Mouse (Mus musculus) kidney, embryonic 15.5 days (tissue): Measurements from ENCODE around the gene Gpr84. TPM values are rescaled to one million over a fixed set of nuclear protein-coding genes. Genes with fewer than 3 reads are reported as not detected.

Experiments used
- ATAC-seq: fragments of 200-750 bp; cut with Nextera tagmentation; replicated peaks from 2 replicates; pipeline ENCODE4 v1.8.0; 2017; ENCODE audit warnings: moderate TSS enrichment; ENCODE audit not compliant: low FRiP score
- H3K27ac ChIP-seq: fragments of 300-500 bp; sonication (generic); 2 replicates; pipeline ENCODE4 v1.5.1; 2015; ENCODE audit warnings: mild to moderate bottlenecking, inconsistent platforms
- H3K27me3 ChIP-seq: fragments of 300-500 bp; sonication (generic); 2 replicates; pipeline ENCODE4 v1.6.1; 2015; ENCODE audit warnings: inconsistent platforms
- H3K36me3 ChIP-seq: fragments of 300-500 bp; sonication (generic); 2 replicates; pipeline ENCODE4 v1.6.1; 2015; ENCODE audit warnings: inconsistent platforms
- H3K4me1 ChIP-seq: fragments of 300-500 bp; sonication (generic); 2 replicates; pipeline ENCODE4 v1.6.1; 2015; ENCODE audit warnings: inconsistent platforms
- H3K4me2 ChIP-seq: fragments of 300-500 bp; sonication (generic); 2 replicates; pipeline ENCODE4 v1.6.1; 2015; ENCODE audit warnings: moderate library complexity, mild to moderate bottlenecking, inconsistent platforms
- H3K4me3 ChIP-seq: fragments of 300-500 bp; sonication (generic); replicated peaks from 2 replicates; pipeline ENCODE4 v1.5.1; 2015; ENCODE audit warnings: mild to moderate bottlenecking, inconsistent platforms
- H3K9ac ChIP-seq: fragments of 300-500 bp; sonication (generic); 2 replicates; pipeline ENCODE4 v1.6.1; 2015; ENCODE audit warnings: mild to moderate bottlenecking, inconsistent platforms
- H3K9me3 ChIP-seq: fragments of 300-500 bp; sonication (generic); replicated peaks from 2 replicates; pipeline ENCODE4 v1.6.1; 2016; ENCODE audit warnings: inconsistent platforms
- WGBS: fragments of 180-500 bp; shearing (Covaris S2); methylation state at CpG from one replicate; pipeline ENCODE4 v1.1.7; 2015; ENCODE audit warnings: mixed read lengths; 5-methylcytosine and 5-hydroxymethylcytosine counted together
- polyA plus RNA-seq: library from polyadenylated mRNA; unstranded; fragments of >200 nt; fragmentation: Nextera tagmentation; extraction: Ambion mirVana; gene quantifications from 2 replicates; pipeline ENCODE4 v1.2.1, GENCODE M21; 2015

Gpr84 gene
- polyA plus RNA-seq, result 0.42 and 0.48 TPM in 2 replicates

DNA sequence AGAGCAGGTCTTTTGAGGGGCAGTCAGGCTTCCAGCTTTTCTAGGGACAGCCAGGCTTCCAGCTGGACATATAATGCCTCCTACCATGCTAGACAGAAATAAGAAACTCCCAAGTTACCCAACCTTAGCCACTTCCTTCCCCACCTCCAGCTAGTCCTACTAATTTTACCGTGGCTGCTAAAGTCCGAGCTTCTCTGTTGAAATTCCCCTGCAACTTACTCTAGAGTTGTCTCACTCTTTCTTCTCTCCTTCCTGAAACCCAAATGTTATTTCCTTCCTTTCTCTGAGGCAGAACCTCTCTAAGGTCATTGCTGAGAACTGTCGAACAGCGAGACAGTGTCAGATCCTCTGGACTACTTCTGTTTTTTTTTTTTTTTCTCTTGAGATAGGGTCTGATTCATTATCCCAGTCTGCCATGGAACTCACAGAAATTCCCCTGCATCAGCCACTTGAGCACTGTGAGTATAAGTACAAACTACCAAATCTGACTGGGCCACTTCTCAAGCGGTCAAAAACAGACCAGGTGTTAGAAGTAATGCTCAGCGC, at the start of gene Gpr84:
Gene Gpr84, minus strand, starts transcription at position 248 of the 546 bp plus-strand sequence.
- ATAC-seq, result no peak
- WGBS, result 41% methylated on average over 6 of the region's 6 CpGs
- Histone ChIP-seq H3K27ac (peak within 1 kb of the TSS; percentile 63), H3K9me3 (no peaks in the 10 kb centered on the region), H3K4me2 (no peak within 1 kb of the TSS), H3K36me3 (peaks cover 4% of the 10 kb centered on the region; the same call in 1 of the 2 replicates), H3K27me3 (no peaks in the 10 kb centered on the region), H3K9ac (no peak within 1 kb of the TSS), H3K4me3 (no peak within 1 kb of the TSS), H3K4me1 (peaks cover 72% of the 10 kb centered on the region)

DNA sequence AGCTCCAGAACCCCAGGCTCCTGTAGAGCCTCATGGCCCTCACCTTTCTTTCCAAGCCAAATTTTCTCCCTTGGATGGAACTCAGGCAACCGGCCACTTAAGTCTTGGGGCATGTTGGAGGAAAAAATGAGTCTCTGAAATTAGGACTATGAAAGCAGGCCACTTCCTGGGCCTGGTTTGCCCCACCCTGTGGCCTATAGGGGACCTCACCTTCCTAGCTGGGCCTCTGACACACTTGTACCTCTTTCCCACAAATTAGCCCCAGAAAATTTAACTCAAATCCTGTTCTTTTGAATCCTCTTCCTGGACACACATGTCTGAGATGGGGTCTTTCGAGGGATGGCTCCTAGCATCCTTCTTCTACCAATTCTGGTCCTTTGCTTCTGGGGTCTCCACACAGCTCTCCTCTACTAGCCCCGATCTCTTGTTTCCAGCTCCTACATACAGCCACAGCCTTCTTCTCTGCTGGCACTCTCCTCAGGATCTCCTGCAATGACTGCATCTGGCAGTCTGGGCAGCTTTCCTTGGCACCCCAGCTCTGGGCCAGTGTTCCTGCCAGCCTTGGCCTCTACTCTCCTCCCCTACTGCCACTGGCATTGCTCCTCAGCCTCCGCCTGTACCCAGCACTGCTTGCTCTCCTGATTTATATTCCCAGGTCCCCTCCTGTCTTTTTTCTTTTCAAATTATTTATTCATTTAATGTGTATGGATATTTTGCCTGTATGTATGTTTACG, 49.6 kb upstream of the Gpr84 start:
- WGBS, result 88% methylated on average over 5 of the region's 5 CpGs
- Histone ChIP-seq H3K4me2 (no peak overlapping the region), H3K9me3 (no peaks in the 10 kb centered on the region), H3K4me1 (peaks cover 38% of the 10 kb centered on the region), H3K4me3 (no peak overlapping the region), H3K27ac (peak overlapping the region; percentile 54; the same call in 1 of the 2 replicates), H3K36me3 (peaks cover 25% of the 10 kb centered on the region), H3K9ac (no peak overlapping the region), H3K27me3 (no peaks in the 10 kb centered on the region)
- ATAC-seq, result no peak

DNA sequence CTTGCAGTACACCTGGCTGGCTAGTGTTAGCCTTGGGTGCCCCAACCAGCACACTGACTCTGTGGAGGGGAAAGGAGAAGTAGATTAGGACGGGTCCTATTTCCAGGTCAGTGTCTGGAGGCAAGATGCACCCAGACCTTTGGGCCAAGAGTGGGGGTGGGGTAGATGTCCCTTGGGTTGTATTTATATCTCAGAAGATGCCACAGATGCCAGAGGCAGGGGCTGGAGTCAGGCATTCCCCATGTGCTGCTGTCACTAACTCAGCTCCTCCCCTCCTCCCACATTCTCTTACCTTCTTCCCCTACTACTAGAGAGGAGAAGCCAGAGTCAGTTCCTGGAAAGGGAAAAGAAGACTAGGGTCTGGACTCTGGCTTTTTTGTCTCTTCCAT, 48.7 kb upstream of the Gpr84 start:
- H3K27ac ChIP-seq, result peak overlapping the region; percentile 54; the same call in 1 of the 2 replicates
- no peak overlapping the region for H3K4me2 ChIP-seq
- 52% methylated on average over 1 of the region's 1 CpGs for WGBS
- peak; percentile 1; the same call in 1 of the 2 replicates for ATAC-seq
- H3K9me3 ChIP-seq, result no peaks in the 10 kb centered on the region
- H3K4me3 ChIP-seq, result no peak overlapping the region
- no peaks in the 10 kb centered on the region for H3K27me3 ChIP-seq
- H3K4me1 ChIP-seq, result peaks cover 29% of the 10 kb centered on the region
- no peak overlapping the region for H3K9ac ChIP-seq
- peaks cover 34% of the 10 kb centered on the region for H3K36me3 ChIP-seq

DNA sequence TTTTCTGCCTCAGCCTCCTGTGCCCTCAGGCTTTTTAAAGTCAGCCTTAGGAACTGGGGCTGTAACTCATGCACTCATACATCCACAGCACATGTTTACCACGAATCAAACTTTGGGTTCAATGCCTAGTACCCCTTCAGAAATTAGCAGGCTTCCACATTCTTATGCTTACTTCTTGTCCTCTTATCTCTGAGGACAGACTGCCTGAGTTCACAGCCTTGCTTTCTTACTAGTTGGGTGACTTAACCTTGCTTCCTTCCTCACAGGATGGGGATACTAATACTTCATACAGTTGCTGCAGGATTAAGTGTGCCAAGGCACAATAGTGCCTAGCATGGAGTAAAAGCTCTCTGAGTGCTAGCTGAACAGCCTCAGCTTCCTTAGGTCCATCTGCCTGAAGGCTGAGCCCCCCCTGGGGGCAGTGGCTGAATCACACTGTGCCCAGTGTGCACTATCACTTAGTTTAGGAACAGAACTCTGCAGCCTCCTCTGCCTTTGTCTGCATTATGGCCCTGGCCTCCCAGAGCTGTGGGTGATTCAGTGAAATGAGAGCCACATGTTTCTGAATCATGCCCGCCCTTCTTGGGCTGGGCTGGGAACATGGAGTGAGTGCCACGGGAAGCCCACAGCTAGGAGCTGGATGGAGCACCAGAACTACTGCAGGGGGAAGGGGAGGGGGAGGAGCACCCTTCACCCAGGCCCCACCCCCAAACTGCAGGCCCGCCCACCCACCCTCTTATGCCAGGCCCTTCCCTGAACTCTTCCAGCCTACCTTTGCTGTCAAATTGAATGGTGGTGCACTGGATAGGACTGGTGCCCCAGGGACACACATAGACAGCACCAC, 48.1 kb upstream of the Gpr84 start:
- 31% methylated on average over 4 of the region's 4 CpGs for WGBS
- Histone ChIP-seq H3K9me3 (no peaks in the 10 kb centered on the region), H3K27me3 (no peaks in the 10 kb centered on the region), H3K27ac (peak overlapping the region; percentile 54), H3K4me3 (no peak overlapping the region), H3K4me2 (no peak overlapping the region), H3K9ac (no peak overlapping the region), H3K4me1 (peaks cover 28% of the 10 kb centered on the region), H3K36me3 (peaks cover 40% of the 10 kb centered on the region)
- peak; percentile 58 for ATAC-seq

DNA sequence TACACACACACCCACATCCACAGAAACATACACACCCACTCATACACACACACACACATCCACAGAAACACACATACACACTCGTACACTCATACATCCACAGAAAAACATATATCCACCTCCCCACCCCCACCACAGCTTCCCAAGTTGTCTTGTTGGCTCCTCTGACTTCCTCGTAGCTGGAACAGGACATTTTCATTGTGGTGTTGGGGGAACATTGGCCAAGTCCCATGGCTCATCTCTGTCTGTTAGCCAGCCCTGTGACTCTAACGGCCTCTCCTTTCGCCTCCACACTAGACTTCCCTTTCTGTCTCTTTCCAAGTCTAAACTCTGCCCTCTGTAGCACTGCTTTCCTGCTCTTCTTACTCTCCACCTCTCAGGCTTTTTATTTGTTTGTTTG, 47.4 kb upstream of the Gpr84 start:
- Histone ChIP-seq H3K27ac (peak overlapping the region; percentile 54), H3K4me2 (no peak overlapping the region), H3K4me1 (peaks cover 25% of the 10 kb centered on the region), H3K4me3 (no peak overlapping the region), H3K36me3 (peaks cover 45% of the 10 kb centered on the region), H3K9ac (no peak overlapping the region), H3K9me3 (no peaks in the 10 kb centered on the region), H3K27me3 (no peaks in the 10 kb centered on the region)
- WGBS, result 82% methylated on average over 4 of the region's 4 CpGs
- ATAC-seq, result no peak

DNA sequence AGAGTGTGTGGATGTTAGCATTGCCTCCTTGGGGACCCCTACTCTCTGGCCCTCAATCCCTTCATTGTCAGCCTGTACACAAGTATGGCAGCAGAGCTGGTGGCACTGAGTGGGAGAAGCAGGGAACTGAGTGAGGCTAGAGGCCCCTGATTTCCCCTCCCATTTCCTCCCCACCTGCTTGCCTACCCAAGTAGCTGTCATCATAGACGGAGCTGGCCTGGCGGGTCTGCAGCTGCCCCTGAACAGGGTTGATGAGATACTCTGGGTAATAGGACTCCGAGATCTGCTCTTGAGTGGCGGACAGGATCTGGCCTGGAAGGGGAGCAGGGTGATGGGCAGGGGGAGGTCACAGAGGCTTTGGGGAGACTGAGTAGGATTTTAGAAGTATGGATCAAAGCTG, 45.7 kb upstream of the Gpr84 start:
- Histone ChIP-seq H3K4me2 (no peak overlapping the region), H3K9ac (no peak overlapping the region), H3K27me3 (no peaks in the 10 kb centered on the region), H3K36me3 (peaks cover 60% of the 10 kb centered on the region), H3K27ac (no peak overlapping the region), H3K4me3 (no peak overlapping the region), H3K4me1 (peaks cover 14% of the 10 kb centered on the region), H3K9me3 (no peaks in the 10 kb centered on the region)
- 67% methylated on average over 4 of the region's 4 CpGs for WGBS
- no peak for ATAC-seq

DNA sequence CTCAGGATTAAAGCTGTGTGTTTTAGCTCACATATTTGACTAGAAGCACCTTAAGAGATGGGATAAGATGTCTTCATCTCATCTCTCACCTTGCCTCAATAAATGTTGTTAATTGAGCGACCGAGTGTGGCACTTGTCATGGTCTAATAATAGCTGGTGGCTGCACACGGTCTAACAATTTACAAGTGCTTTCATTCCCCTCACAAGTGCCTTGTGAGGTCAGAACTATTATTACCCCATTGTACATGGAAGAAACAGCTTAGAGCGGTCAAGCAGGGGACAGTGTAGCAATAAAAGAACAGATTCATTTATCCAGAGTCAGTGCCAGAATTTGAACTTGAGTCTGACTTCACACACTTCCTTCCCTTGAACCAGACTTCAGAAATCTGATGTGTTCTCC, 45.0 kb upstream of the Gpr84 start:
- Histone ChIP-seq H3K9me3 (no peaks in the 10 kb centered on the region), H3K27ac (no peak overlapping the region), H3K36me3 (peaks cover 67% of the 10 kb centered on the region), H3K4me1 (peaks cover 13% of the 10 kb centered on the region), H3K4me3 (no peak overlapping the region), H3K27me3 (no peaks in the 10 kb centered on the region), H3K9ac (no peak overlapping the region), H3K4me2 (no peak overlapping the region)
- ATAC-seq, result no peak
- WGBS, result 69% methylated on average over 4 of the region's 4 CpGs

DNA sequence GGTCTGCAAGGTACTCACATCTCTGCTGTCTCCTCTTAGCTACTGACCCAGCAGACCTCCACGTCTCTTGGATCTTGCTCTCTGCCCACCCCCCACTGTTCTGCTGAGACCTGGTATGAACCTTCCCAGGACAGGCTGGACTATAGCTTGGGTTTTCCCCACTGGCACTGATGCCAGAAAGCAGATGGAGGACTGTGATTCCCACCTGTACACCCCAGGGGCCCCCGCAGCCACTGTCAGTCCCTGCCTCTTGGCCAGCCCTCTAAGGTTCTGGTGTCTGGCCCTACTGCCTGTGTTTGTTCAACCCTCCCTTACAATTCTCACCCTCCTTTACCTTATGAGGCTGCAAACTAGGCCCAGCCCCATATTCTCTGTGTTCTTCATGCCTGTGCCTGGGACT, 44.3 kb upstream of the Gpr84 start:
- no peak for ATAC-seq
- H3K36me3 ChIP-seq, result peaks cover 74% of the 10 kb centered on the region
- WGBS, result 100% methylated on average over 2 of the region's 2 CpGs

DNA sequence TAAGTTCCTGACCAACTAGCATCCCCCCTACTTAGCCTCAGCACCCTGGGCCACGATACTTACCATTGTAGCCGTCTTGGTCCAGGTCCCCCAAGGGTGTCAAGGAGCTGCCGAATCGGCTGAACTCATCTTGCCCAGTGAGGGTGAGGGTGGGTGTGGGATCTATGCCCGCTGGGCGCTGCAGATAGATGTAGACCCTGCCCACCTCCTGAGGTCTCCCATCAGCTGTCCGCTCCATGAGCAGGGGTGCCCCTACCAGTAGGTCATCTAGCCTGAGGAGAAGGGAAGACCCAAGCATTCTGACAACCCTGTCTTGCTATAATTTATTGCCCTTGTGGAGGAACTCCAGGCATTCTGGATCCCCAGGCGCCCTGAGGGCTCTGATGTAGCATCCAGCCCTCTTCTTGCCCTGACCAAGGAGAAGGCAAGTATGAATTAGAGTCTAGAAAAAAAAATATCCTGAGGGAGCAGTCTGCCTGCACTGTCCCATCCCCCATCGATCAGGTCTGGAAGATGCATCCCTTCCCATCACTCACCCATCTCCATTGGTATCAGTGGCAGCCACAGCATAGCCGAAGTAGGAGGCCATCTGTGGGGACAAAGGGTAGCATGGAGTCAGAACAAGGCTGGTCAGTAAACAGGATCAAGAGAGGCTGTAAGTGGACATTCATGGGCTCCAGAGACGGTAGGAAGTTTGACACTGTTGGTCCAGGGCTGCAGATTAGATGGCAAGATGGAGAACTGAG, 43.3 kb upstream of the Gpr84 start:
- H3K36me3 ChIP-seq, result peaks cover 84% of the 10 kb centered on the region
- 90% methylated on average over 11 of the region's 11 CpGs for WGBS
- no peak overlapping the region for H3K9ac ChIP-seq
- H3K27me3 ChIP-seq, result no peaks in the 10 kb centered on the region
- H3K9me3 ChIP-seq, result no peaks in the 10 kb centered on the region
- no peak for ATAC-seq
- no peak overlapping the region for H3K4me3 ChIP-seq
- H3K4me2 ChIP-seq, result no peak overlapping the region
- H3K4me1 ChIP-seq, result peaks cover 3% of the 10 kb centered on the region; the same call in 1 of the 2 replicates
- no peak overlapping the region for H3K27ac ChIP-seq

More for the DNA sequence above, 44.3 kb upstream of the Gpr84 start:
- Histone ChIP-seq H3K4me2 (no peak overlapping the region), H3K9ac (no peak overlapping the region), H3K4me3 (no peak overlapping the region), H3K27ac (no peak overlapping the region), H3K27me3 (no peaks in the 10 kb centered on the region), H3K9me3 (no peaks in the 10 kb centered on the region), H3K4me1 (peaks cover 13% of the 10 kb centered on the region)

DNA sequence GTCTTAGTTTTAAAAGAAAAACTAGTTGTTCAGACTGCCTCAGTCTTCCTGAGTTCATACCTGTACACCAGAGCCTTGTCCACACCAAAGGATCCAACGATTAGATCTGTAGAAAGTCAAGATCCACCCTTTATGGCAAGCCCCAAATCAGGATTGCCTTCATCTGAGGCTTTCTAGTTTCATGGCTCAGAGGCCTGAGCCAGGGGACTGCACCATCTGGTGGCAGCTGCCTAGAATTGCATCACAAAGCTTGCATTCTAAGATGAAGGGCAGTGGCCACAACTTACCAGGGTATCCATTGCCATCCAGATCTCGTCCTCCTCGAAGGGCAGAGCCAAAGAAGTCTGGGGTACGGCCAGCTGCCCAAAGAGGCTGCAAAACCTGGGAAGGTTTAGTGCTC, 42.4 kb upstream of the Gpr84 start:
- H3K9ac ChIP-seq, result no peak overlapping the region
- no peak for ATAC-seq
- H3K4me2 ChIP-seq, result no peak overlapping the region
- peaks cover 91% of the 10 kb centered on the region for H3K36me3 ChIP-seq
- no peaks in the 10 kb centered on the region for H3K27me3 ChIP-seq
- WGBS, result 33% methylated on average over 4 of the region's 4 CpGs
- no peaks in the 10 kb centered on the region for H3K4me1 ChIP-seq
- H3K27ac ChIP-seq, result no peak overlapping the region
- H3K4me3 ChIP-seq, result no peak overlapping the region
- no peaks in the 10 kb centered on the region for H3K9me3 ChIP-seq

DNA sequence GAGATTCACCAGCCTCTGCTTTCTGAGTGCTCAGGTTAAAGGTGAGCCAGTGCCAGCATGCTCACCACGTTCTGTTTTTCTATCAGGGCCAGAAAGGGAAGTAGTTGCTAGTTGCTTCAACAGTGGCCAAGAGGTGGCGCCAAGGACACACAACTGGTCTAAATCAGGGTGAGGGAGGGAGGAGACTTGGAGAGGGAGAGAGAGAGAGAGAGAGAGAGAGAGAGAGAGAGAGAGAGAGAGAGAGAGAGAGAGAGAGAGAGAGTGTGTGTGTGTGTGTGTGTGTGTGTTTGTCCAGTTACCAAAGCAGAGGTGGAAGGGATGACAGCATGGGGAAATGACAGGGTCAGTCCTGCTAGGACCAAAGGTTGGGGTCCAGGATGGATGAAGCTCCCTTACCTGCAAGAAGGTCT, 36.9 kb upstream of the Gpr84 start:
- peaks cover 85% of the 10 kb centered on the region for H3K36me3 ChIP-seq
- ATAC-seq, result no peak
- no peak overlapping the region for H3K27ac ChIP-seq
- peaks cover under 1% of the 10 kb centered on the region; the same call in 1 of the 2 replicates for H3K27me3 ChIP-seq
- H3K9ac ChIP-seq, result no peak overlapping the region
- H3K4me3 ChIP-seq, result no peak overlapping the region
- no peaks in the 10 kb centered on the region for H3K4me1 ChIP-seq
- 0% methylated on average over 2 of the region's 2 CpGs for WGBS
- H3K4me2 ChIP-seq, result no peak overlapping the region
- no peaks in the 10 kb centered on the region for H3K9me3 ChIP-seq
